Mouse (Mus musculus): ENCODE measurements around the gene Mrpl52. TPM values are rescaled to one million over a fixed set of nuclear protein-coding genes. Genes with fewer than 3 reads are reported as not detected.

Gene Mrpl52
- polyA plus RNA-seq, 1 experiment from 2014 or later: 228 TPM

DNA sequence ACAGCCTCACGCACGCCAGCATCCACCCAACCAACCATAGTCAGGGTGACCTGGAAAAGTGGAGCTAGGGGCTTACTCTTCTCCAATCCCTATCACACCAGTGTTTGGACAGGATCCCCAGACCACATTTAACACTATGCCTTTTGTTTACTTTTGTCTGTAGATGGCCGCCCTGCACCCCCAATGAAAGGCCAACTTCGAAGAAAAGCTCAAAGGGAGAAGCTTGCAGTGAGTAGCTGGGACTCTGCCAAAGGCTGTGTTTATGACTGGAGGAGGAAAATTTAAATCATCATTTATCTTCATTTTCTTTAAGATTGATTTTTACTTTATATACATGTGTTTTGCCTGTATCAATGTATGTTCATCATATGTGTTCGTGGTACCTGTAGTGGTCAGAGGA, 1.7 kb downstream of the Mrpl52 start:
- Histone ChIP-seq H3K9ac (ENCODE audit: low read depth, low read length) (no peak overlapping the region), H3K27me3 (replicated peaks; ENCODE audit: control insufficient read depth, insufficient read depth, low read length) (peaks cover 3% of the 10 kb centered on the region; the same call in 1 of the 2 replicates), H3K4me3 (ENCODE audit: low read length) (no peak overlapping the region), H3K4me2 (ENCODE audit: low read length) (no peak overlapping the region), H3K4me1 (ENCODE audit: control insufficient read depth, insufficient read depth, low read depth, low read length) (peaks cover 24% of the 10 kb centered on the region), H3K9me3 (ENCODE audit: control insufficient read depth, low read length) (no peaks in the 10 kb centered on the region), H3K27ac (ENCODE audit: low read depth, low read length) (no peak overlapping the region), H3K36me3 (ENCODE audit: control insufficient read depth, insufficient read depth, low read length) (0 out of 2 replicates have a peak, but pooled peaks cover 5% of the 10 kb centered on the region)
- 90% methylated on average over 5 of the region's 5 CpGs for WGBS
- no peak for ATAC-seq

DNA sequence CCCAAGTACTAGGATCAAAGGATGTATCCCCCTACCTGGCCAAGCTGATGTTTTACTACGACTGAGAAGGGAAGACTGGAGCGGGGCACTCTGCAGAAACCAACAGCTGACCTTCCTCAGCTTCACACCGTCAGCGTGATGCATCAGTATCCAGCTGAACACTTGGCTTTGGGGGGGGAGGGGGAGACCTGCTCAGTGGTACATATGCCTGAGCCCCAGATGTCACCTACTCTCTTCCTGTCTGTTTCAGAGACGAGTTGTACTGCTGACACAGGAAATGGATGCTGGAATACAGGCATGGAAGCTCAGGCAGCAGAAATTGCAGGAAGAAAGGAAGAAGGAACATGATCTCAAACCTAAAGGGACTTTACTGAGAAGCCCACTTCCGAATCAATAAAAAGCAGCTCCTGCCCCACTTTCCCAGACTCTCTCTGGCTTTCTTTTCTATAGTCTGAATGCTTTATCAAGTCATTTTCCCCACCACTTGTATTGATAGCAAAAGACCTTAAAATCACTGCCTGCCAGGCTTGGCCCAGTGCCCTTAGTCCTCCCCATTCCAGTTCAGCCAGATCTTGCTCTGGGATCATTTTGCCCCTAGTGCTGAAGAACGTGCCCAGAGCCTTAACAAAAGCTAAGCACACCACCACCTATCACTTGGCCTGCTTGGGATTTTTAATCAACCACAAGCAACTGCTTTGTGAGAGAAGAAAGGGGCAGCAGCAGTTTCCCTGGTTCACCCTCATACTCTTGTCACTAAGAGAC, 2.8 kb downstream of the Mrpl52 start:
- Histone ChIP-seq H3K4me2 (ENCODE audit: low read length) (no peak overlapping the region), H3K4me1 (ENCODE audit: control insufficient read depth, insufficient read depth, low read depth, low read length) (peaks cover 24% of the 10 kb centered on the region), H3K27ac (ENCODE audit: low read depth, low read length) (peak overlapping the region; percentile 90; the same call in 1 of the 2 replicates), H3K9me3 (ENCODE audit: control insufficient read depth, low read length) (no peaks in the 10 kb centered on the region), H3K27me3 (replicated peaks; ENCODE audit: control insufficient read depth, insufficient read depth, low read length) (peaks cover 3% of the 10 kb centered on the region; the same call in 1 of the 2 replicates), H3K4me3 (ENCODE audit: low read length) (no peak overlapping the region), H3K9ac (ENCODE audit: low read depth, low read length) (no peak overlapping the region; the same call in 1 of the 2 replicates), H3K36me3 (ENCODE audit: control insufficient read depth, insufficient read depth, low read length) (0 out of 2 replicates have a peak, but pooled peaks cover 5% of the 10 kb centered on the region)
- 49% methylated on average over 7 of the region's 7 CpGs for WGBS
- no peak for ATAC-seq

DNA sequence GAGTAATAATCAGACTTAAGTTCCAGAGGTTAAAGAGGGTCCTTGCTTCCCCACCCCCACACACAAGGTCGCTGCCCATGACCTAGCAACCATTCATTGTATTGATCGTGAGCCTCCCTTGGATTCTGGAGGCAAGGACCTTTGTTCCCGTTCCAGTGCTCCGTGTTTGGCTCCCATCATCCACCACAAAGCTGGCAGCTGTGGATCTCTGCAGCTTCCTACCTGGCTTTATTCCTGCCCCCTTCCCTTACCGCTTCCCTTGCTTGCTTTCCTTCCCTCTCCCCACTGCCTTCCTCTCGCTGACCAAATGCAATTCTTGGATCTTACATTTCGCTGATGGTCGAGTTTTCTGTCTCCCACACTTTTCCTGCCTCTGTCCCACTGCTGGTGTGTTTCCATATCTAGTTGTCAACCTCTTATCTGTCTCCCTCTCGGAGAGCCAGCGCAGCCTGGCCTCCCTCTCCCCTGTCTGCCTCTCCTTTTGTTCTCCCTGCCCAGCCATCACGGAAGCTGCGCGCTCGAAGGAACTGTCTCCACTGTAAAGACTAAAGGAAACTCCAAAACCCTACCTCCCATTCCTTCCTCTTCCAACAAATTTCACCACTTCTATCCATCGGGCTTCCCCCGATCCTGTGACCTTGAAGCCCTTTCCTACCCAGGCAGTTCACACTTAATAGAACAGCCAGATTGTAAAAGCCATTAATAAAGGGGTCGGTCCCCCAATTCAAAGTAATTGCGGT, 3.9 kb downstream of the Mrpl52 start:
- no peak for ATAC-seq
- H3K27ac ChIP-seq (ENCODE audit: low read depth, low read length): peak overlapping the region; percentile 90
- H3K36me3 ChIP-seq (ENCODE audit: control insufficient read depth, insufficient read depth, low read length): 0 out of 2 replicates have a peak, but pooled peaks cover 5% of the 10 kb centered on the region
- H3K9me3 ChIP-seq (ENCODE audit: control insufficient read depth, low read length): no peaks in the 10 kb centered on the region
- H3K4me1 ChIP-seq (ENCODE audit: control insufficient read depth, insufficient read depth, low read depth, low read length): peaks cover 24% of the 10 kb centered on the region
- peaks cover 3% of the 10 kb centered on the region; the same call in 1 of the 2 replicates for H3K27me3 ChIP-seq (replicated peaks; ENCODE audit: control insufficient read depth, insufficient read depth, low read length)
- WGBS: 4% methylated on average over 18 of the region's 18 CpGs
- peak overlapping the region; percentile 63 for H3K4me3 ChIP-seq (ENCODE audit: low read length)
- peak overlapping the region; percentile 78 for H3K4me2 ChIP-seq (ENCODE audit: low read length)
- peak overlapping the region; percentile 78 for H3K9ac ChIP-seq (ENCODE audit: low read depth, low read length)

DNA sequence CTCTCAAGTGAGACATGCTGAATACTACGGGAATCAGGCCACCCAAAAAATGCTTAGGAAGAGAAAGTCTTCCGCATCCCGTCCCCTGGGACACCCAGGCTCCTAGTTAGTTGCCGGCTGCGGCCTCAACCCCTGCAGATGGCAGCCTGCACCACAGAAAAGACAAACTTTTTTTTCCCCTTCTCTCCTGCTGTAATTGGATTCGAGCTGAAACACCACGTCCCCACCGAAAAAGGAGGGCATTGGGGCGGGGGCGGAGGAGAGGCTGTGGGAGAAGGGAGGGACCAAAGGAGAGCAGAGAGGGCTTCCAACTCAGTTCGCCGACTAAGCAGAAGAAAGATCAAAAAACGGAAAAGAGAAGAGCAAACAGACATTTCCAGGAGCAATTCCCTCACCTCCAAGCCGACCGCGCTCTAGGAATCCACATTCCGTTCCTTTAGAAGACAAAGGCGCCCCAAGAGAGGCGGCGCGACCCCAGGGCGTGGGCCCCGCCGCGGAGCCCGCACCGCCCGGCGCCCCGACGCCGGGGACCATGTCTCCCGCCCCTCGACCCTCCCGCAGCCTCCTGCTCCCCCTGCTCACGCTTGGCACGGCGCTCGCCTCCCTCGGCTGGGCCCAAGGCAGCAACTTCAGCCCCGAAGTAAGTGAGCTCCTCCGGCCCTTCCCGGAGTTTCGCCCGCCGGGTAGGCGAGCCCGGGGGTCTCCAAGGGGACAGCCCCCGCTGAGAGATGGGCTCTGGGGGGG, 4.8 kb downstream of the Mrpl52 start, which contains the start of gene Mmp14:
TSS of gene Mmp14 (plus strand) at position 279 of the 744 bp plus-strand sequence.
- peak within 1 kb of the TSS; percentile 63 for H3K4me3 ChIP-seq (ENCODE audit: low read length)
- ATAC-seq: peak; percentile 49; the same call in 1 of the 2 replicates
- H3K9me3 ChIP-seq (ENCODE audit: control insufficient read depth, low read length): no peaks in the 10 kb centered on the region
- peak within 1 kb of the TSS; percentile 90 for H3K27ac ChIP-seq (ENCODE audit: low read depth, low read length)
- 0 out of 2 replicates have a peak, but pooled peaks cover 5% of the 10 kb centered on the region for H3K36me3 ChIP-seq (ENCODE audit: control insufficient read depth, insufficient read depth, low read length)
- under 1% methylated on average over 48 of the region's 49 CpGs for WGBS
- H3K9ac ChIP-seq (ENCODE audit: low read depth, low read length): peak within 1 kb of the TSS; percentile 78
- peaks cover 21% of the 10 kb centered on the region for H3K4me1 ChIP-seq (ENCODE audit: control insufficient read depth, insufficient read depth, low read depth, low read length)
- H3K27me3 ChIP-seq (replicated peaks; ENCODE audit: control insufficient read depth, insufficient read depth, low read length): peaks cover 3% of the 10 kb centered on the region; the same call in 1 of the 2 replicates
- H3K4me2 ChIP-seq (ENCODE audit: low read length): peak within 1 kb of the TSS; percentile 78

DNA sequence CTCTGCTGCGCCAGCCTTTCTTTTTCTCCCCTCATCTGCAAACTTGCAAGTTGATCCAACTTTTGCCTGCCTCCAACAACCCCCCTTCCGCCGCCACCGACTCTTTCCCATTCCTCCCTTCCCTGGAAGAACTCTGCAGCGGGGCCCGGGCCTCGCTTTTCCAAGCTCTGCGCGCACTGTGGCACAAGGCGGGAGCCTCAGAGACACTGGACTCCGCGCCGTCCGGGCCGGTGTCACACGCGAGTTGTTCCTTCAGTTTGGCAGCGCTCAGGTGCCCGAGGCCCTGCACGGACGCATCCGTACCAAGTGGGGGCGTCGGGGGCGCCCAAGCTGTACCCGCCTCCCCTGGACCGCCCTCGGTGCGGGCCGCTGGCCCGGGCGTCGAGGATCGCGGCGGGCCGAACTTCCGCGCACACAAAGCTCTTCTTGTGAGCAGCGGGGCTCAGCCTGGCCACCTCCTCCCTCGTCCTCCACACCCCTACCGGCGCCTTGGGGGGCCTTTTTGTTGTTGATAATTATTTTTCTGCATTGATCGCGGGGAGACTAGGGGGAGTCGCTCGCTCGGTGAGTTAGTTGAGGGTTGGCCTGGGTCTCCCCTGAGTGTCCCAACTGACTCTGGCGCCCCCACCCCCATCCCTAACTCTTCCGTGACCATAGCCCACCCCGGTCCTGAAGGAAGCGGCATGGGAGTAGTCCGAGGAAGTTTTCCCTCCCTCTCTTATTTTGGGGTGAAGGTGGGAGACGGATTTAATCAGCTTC, 5.5 kb downstream of the Mrpl52 start:
- Histone ChIP-seq H3K4me2 (ENCODE audit: low read length) (peak overlapping the region; percentile 78), H3K9me3 (ENCODE audit: control insufficient read depth, low read length) (no peaks in the 10 kb centered on the region), H3K4me1 (ENCODE audit: control insufficient read depth, insufficient read depth, low read depth, low read length) (peaks cover 21% of the 10 kb centered on the region), H3K27ac (ENCODE audit: low read depth, low read length) (peak overlapping the region; percentile 90), H3K36me3 (ENCODE audit: control insufficient read depth, insufficient read depth, low read length) (0 out of 2 replicates have a peak, but pooled peaks cover 5% of the 10 kb centered on the region), H3K9ac (ENCODE audit: low read depth, low read length) (peak overlapping the region; percentile 78), H3K4me3 (ENCODE audit: low read length) (peak overlapping the region; percentile 63), H3K27me3 (replicated peaks; ENCODE audit: control insufficient read depth, insufficient read depth, low read length) (peaks cover 3% of the 10 kb centered on the region; the same call in 1 of the 2 replicates)
- 2% methylated on average over 51 of the region's 54 CpGs for WGBS
- ATAC-seq: peak; percentile 25; the same call in 1 of the 2 replicates

DNA sequence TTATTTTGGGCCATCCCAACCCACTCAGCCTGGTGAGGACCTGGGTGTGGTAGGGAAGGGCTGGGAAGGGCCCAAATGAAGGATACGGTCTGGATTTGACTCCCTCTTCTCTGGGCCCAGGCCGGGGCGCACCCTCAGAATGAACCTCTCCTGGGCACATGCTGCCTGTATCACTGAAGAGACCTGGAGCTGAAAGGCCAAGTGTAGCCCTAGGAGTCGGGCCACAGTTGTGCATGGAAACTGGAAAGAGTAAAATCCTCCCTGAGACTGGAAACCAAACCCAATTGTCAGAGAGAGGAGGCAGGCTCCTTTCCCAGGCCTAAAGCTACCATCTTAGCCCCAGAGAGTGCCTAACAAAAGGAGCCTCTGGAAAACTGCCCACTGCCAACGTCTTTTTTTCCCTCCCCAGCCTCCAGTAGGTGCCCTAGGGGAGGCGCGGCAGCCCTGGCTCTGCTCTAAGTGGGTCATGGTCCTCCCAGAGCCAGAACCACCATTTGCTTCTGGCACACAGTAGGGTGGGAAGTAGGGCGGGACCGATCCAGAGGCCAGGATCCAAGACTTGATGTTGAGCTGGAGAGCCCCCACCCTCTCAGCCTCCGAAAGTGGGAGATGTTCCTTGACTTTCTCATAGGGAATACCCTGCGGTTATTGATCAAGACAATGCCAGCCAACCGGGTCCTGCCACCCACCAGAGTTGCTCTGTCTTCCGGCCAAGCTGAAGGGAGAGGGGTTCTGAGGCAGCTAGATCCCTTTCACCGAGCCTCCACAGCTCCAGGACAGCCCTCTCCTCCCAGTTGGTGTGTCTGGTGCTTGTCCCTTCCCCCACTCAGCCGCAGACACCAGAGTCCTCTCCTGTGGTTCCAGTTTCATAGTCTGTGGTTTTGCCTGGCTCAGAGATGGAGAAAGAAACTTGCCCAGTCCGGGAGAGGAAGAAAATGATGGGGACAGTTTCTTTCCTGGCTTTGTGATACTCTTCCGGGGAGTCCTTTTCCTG, 6.4 kb downstream of the Mrpl52 start:
- peaks cover 15% of the 10 kb centered on the region for H3K4me1 ChIP-seq (ENCODE audit: control insufficient read depth, insufficient read depth, low read depth, low read length)
- H3K27me3 ChIP-seq (replicated peaks; ENCODE audit: control insufficient read depth, insufficient read depth, low read length): peaks cover 3% of the 10 kb centered on the region; the same call in 1 of the 2 replicates
- H3K9ac ChIP-seq (ENCODE audit: low read depth, low read length): peak overlapping the region; percentile 78
- 0 out of 2 replicates have a peak, but pooled peaks cover 5% of the 10 kb centered on the region for H3K36me3 ChIP-seq (ENCODE audit: control insufficient read depth, insufficient read depth, low read length)
- ATAC-seq: peak; percentile 66
- H3K9me3 ChIP-seq (ENCODE audit: control insufficient read depth, low read length): no peaks in the 10 kb centered on the region
- 37% methylated on average over 17 of the region's 17 CpGs for WGBS
- H3K27ac ChIP-seq (ENCODE audit: low read depth, low read length): peak overlapping the region; percentile 90
- peak overlapping the region; percentile 63 for H3K4me3 ChIP-seq (ENCODE audit: low read length)
- peak overlapping the region; percentile 78 for H3K4me2 ChIP-seq (ENCODE audit: low read length)

DNA sequence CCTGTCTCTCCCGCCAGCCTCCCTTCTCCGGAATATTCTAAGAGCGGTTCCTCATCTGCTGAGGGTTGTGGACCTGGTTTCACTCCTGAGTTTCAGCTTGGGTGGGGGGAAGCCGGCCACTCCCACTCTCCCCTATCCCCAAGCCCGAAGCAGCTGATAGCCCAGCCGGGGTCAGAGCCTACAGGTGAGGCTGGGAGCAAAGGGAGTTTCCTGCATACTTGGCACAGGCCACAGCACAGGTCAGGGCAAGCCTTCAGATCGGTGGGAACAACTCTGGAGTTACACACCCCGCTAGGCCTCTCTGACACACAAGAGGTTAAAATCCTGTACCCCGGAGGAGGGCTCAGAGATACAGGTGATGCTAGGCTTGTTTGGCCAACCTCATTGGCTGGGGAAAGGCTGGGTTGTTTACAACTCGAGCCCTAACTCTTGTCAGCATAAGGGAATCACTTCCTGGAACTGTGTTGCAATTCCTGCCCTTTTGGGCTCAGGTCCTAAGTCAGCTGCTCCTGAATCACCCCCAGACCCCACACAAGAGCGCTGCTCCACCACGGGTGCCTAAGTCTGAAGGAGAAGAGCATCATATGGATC, 7.3 kb downstream of the Mrpl52 start:
- Histone ChIP-seq H3K27ac (ENCODE audit: low read depth, low read length) (no peak overlapping the region), H3K27me3 (replicated peaks; ENCODE audit: control insufficient read depth, insufficient read depth, low read length) (peaks cover 3% of the 10 kb centered on the region; the same call in 1 of the 2 replicates)
- WGBS: 66% methylated on average over 12 of the region's 12 CpGs

More for the DNA sequence above, 7.3 kb downstream of the Mrpl52 start:
- peak overlapping the region; percentile 0; the same call in 1 of the 2 replicates for H3K9ac ChIP-seq (ENCODE audit: low read depth, low read length)
- no peaks in the 10 kb centered on the region for H3K9me3 ChIP-seq (ENCODE audit: control insufficient read depth, low read length)
- no peak for ATAC-seq
- H3K4me3 ChIP-seq (ENCODE audit: low read length): peak overlapping the region; percentile 63
- 0 out of 2 replicates have a peak, but pooled peaks cover 5% of the 10 kb centered on the region for H3K36me3 ChIP-seq (ENCODE audit: control insufficient read depth, insufficient read depth, low read length)
- peaks cover 15% of the 10 kb centered on the region for H3K4me1 ChIP-seq (ENCODE audit: control insufficient read depth, insufficient read depth, low read depth, low read length)
- H3K4me2 ChIP-seq (ENCODE audit: low read length): peak overlapping the region; percentile 78
